Mouse (Mus musculus): ENCODE measurements around the gene Taldo1. TPM values are rescaled to one million over a fixed set of nuclear protein-coding genes. Genes with fewer than 3 reads are reported as not detected.
"Not testable (repeated sequence)": the region's sequence is repeated elsewhere in the genome, so short reads cannot be mapped to it uniquely, and the experiment has no call there.

The Taldo1 gene
- polyA plus RNA-seq, 1 experiment from 2014 or later, result 364 TPM

DNA sequence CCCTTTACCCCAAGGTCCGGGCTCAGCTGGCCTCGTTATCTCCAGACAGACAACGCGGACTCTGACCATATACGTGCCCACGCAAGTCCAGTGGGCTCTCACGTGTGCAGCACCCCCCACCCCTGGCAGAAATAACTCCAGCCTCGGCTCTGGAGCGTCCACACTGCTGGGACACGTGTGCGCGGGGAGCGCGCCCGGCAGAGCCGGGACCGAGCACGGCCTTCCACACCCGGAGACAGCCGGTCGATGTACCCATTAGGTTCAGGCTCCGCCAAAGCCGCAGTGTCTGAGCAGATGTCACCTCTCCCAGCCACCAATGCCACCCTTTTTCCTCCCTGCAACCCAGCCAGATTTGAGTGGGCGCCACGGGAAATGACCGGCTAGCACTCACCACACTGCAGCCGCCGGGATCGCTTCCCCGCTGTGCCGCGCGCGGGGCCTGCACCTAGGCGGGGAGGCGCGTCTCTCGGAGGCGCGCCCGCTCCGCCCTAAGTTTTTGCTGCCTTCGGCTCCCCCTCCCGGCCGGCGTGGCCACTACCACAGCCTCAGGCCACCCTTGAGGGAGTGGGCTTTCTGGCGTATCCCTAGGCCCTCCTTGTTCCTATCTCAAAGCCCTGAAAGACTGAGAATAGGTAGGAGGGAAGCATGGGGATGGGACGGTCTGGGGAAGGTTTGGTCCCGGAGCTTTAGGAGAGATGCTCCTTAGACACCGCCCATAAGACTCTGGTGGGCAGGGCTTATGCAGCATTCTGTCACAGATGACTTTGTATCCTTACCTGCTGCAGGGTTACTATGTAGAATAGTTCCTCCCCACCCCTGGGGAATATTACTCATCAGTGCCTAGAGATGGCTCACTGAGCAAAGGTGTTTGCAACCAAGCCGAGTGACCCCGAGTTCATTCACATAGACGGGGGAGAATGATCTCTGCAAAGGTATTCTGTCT is 45.5 kb downstream of the Taldo1 start, which contains the start of gene Slc25a22:
Slc25a22 (minus strand) TSS at position 715 of the 943 bp plus-strand sequence.
- H3K9ac ChIP-seq (replicated peaks), result peak within 1 kb of the TSS; percentile 78
- H3K4me1 ChIP-seq, result peaks cover 60% of the 10 kb centered on the region
- peak; percentile 73 for ATAC-seq (ENCODE audit: low FRiP score, low read depth)
- H3K4me3 ChIP-seq, result peak within 1 kb of the TSS; percentile 65
- H3K27ac ChIP-seq (replicated peaks), result peak within 1 kb of the TSS; percentile 63
- WGBS, result 5% methylated on average over 53 of the region's 53 CpGs
- peaks cover 34% of the 10 kb centered on the region for H3K36me3 ChIP-seq
- H3K27me3 ChIP-seq, result no peaks in the 10 kb centered on the region; the same call in 1 of the 2 replicates
- H3K4me2 ChIP-seq (replicated peaks), result peak within 1 kb of the TSS; percentile 89
- H3K9me3 ChIP-seq, result no peaks in the 10 kb centered on the region

DNA sequence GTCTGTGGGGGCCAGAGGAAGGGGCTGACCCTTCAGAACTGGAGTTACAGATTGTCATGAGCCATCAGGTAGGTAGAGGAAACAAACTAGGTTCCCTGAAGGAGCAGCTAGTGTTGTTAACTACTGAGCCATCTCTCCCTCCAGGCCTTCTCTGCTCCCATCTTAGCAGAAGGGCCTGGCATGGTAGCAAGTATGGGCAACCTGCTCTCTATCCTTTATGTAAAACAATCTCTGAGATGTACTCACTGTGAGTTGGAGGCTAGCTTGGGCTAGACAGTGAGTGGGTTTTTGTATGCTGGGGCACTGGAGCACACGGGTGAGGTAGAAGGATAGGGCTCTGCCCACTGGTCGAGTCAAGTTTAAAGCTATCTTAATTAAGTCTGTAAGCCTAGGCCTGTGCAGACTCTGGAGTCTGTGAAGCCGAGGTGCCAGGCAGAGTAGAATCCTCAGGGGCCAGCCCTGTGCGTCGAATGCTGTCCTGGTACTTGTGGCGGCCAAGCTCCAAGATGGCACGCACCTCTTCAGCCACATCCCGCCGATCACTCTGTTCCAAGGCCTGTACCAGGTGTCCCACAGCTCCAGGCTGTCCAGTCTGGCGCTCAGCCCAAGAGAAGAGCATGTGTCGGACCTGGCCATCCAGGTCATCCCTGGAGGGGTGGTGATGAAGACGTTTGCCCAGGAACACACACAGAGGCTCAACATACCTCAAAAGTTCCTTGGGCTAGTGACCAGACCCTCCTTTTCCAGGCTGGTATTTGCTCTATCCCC is 46.4 kb downstream of the Taldo1 start:
- H3K9ac ChIP-seq (replicated peaks), result no peak overlapping the region
- no peak overlapping the region for H3K4me2 ChIP-seq (replicated peaks)
- WGBS, result 91% methylated on average over 12 of the region's 12 CpGs
- H3K4me1 ChIP-seq, result peaks cover 61% of the 10 kb centered on the region
- peaks cover 27% of the 10 kb centered on the region for H3K36me3 ChIP-seq
- H3K27ac ChIP-seq (replicated peaks), result no peak overlapping the region; the same call in 1 of the 2 replicates
- ATAC-seq (ENCODE audit: low FRiP score, low read depth), result no peak
- no peaks in the 10 kb centered on the region for H3K9me3 ChIP-seq
- H3K4me3 ChIP-seq, result no peak overlapping the region
- H3K27me3 ChIP-seq, result no peaks in the 10 kb centered on the region; the same call in 1 of the 2 replicates

DNA sequence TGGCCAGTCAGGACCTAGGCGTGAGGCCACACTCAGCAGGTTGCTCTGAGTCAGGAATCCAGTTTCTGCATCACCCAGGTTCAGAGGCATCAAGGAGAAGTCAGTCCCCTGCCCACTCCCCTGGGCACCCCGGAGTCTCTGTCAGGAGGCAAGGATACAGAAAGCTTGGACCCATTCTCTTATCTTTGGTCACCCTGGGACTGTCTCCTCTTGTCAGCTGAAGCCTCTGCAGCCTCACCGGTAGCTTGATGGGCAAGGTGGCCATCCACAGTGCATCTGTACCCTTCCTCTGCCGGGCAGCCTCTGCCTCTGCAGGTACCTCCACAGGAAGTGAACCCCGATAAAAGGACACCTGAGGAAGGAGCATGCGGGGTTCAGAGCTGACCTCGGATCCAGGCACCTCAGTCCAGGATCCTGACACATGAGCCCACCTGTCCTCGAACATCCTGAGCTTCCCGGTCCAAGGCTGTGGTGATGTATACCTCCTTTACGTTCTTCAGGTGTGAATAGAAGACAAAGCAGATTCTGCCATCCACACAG is 47.2 kb downstream of the Taldo1 start:
- Histone ChIP-seq H3K27me3 (no peaks in the 10 kb centered on the region; the same call in 1 of the 2 replicates), H3K4me2 (replicated peaks) (no peak overlapping the region), H3K27ac (replicated peaks) (no peak overlapping the region), H3K4me1 (peaks cover 61% of the 10 kb centered on the region), H3K9me3 (no peaks in the 10 kb centered on the region), H3K9ac (replicated peaks) (no peak overlapping the region), H3K36me3 (peaks cover 24% of the 10 kb centered on the region), H3K4me3 (no peak overlapping the region)
- ATAC-seq (ENCODE audit: low FRiP score, low read depth), result no peak
- WGBS, result 93% methylated on average over 10 of the region's 10 CpGs

DNA sequence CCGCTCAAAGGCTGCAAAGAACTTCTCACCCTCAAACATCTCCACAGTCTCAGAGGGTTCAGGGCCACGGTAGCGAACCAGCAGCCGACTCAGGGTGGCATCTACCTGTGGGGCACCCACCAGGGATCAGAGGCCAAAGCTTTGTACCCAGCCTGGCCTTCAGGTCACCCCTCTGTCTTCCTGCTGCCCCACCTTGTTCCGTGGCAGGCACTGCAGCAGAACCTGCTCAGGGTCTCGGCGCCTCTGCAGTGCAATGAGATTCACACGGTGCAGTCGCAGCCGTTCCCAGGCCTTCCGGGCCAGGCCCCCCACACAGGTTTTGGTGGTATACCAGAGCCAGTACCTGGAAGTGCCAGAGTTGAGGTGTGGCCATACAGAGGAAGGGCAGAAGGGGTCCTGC is 47.8 kb downstream of the Taldo1 start:
- Histone ChIP-seq H3K4me1 (peaks cover 56% of the 10 kb centered on the region), H3K9ac (replicated peaks) (no peak overlapping the region), H3K36me3 (peaks cover 24% of the 10 kb centered on the region), H3K4me3 (no peak overlapping the region), H3K27ac (replicated peaks) (no peak overlapping the region), H3K4me2 (replicated peaks) (no peak overlapping the region), H3K9me3 (no peaks in the 10 kb centered on the region), H3K27me3 (no peaks in the 10 kb centered on the region; the same call in 1 of the 2 replicates)
- no peak for ATAC-seq (ENCODE audit: low FRiP score, low read depth)
- WGBS, result 95% methylated on average over 11 of the region's 11 CpGs

DNA sequence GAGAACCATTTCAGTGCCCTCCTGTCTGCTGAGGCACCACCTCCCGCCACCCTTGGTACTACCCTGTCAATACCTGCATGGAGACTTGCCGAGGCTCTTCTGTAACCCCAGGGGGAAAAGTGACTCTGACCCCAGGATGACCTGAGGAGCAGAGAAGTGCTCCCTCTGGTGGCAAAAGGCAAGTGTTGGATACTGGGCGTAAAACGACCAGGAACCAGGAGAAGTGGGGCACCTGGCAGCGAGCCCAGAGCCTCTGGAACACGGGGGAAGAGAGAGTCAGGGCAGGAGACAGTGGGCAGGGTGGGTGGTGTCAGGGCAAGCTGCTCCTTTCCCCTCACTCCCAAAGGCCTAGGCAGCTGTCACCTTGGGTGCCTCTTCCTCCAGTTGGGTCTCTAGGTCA is 48.6 kb downstream of the Taldo1 start:
- Histone ChIP-seq H3K27ac (replicated peaks) (no peak overlapping the region), H3K4me3 (no peak overlapping the region), H3K9ac (replicated peaks) (no peak overlapping the region), H3K9me3 (no peaks in the 10 kb centered on the region), H3K27me3 (no peaks in the 10 kb centered on the region; the same call in 1 of the 2 replicates), H3K36me3 (peaks cover 24% of the 10 kb centered on the region), H3K4me1 (peaks cover 48% of the 10 kb centered on the region), H3K4me2 (replicated peaks) (no peak overlapping the region)
- WGBS, result 39% methylated on average over 6 of the region's 6 CpGs
- no peak for ATAC-seq (ENCODE audit: low FRiP score, low read depth)

DNA sequence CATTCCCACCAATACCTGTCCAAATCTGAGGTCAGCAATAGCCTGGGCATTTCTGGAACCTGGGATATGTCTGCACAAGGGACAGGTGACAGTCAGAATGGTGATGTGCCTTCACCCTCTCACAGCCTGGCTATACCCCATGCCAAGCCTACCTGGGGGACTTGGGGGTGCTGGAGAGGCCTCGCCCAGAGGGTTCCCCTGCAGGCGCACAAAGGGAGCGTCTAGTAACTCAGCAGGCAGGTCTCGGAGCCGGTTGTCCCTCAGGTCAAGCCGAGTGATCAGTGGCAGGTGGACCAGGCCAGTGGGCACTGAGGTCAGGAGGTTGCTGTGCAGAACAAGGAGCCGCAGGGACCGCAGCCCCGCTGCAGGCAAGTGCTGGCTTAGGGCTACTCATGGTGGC is 49.5 kb downstream of the Taldo1 start:
- no peak overlapping the region for H3K4me2 ChIP-seq (replicated peaks)
- no peak overlapping the region for H3K9ac ChIP-seq (replicated peaks)
- H3K4me3 ChIP-seq, result no peak overlapping the region
- no peaks in the 10 kb centered on the region for H3K9me3 ChIP-seq
- H3K4me1 ChIP-seq, result peaks cover 40% of the 10 kb centered on the region
- no peak for ATAC-seq (ENCODE audit: low FRiP score, low read depth)
- 88% methylated on average over 9 of the region's 9 CpGs for WGBS
- H3K36me3 ChIP-seq, result peaks cover 24% of the 10 kb centered on the region
- no peak overlapping the region for H3K27ac ChIP-seq (replicated peaks)
- no peaks in the 10 kb centered on the region for H3K27me3 ChIP-seq

DNA sequence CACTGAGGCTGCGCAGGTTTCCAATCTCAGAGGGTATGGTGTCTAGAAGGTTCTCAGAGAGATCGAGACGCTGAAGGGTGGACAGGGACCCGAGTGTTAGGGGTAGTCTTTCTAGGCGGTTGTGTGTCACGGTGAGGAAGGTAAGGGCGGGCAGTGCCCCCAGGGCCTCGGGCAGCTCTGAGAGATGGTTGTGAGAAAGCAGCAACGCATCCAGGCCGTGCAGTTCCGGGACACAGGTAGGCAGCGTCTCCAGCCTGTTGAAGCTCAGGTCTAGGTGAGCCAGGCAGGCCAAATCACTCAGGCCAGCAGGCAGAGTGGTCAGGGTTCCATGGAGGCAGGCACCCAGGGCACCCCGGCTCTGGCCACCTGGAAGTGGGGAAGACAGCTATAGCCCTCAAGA is 50.2 kb downstream of the Taldo1 start:
- Histone ChIP-seq H3K36me3 (peaks cover 24% of the 10 kb centered on the region), H3K9ac (replicated peaks) (peak overlapping the region; percentile 45; the same call in 1 of the 2 replicates), H3K4me1 (peaks cover 33% of the 10 kb centered on the region), H3K9me3 (no peaks in the 10 kb centered on the region), H3K4me2 (replicated peaks) (peak overlapping the region; percentile 61), H3K27me3 (no peaks in the 10 kb centered on the region), H3K27ac (replicated peaks) (no peak overlapping the region), H3K4me3 (no peak overlapping the region)
- 94% methylated on average over 13 of the region's 13 CpGs for WGBS
- ATAC-seq (ENCODE audit: low FRiP score, low read depth), result no peak

DNA sequence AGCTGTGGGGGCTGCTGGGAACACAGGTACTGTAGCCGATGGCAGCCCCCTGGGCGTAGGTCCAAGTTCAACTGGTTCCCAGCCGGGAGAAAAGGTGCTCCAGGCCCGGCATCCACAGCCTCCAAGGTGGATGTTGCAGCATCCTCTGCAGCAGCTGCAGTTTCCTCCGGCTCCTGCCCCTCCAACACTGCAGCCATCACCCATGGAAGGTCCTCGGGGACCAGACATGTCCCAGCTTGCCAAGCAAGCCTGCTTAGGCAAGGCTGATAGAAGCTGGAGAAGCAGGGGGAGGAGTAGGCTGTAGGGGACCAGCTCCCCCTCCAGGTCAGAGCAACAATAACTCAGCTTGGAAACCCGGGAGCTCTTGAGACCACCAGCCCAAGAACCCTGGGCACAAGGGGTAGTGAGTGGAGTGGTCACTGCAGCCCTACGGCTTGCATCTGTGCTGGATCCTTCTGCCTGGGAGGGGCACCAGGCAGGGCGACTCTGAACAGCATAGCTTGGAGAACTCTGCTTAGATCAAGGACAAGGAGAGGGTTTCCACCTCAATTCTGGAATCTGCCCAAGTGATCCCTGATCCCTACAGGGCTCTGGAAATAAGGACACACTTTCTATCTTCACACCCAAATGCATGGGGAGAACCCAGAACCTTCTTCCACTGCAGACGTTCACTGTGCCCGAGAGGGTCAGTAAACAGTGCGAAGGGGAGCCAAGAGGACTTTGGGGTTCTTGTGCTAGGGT is 51.3 kb downstream of the Taldo1 start:
- peak overlapping the region; percentile 61 for H3K4me2 ChIP-seq (replicated peaks)
- H3K36me3 ChIP-seq, result peaks cover 24% of the 10 kb centered on the region
- H3K4me1 ChIP-seq, result peaks cover 32% of the 10 kb centered on the region
- ATAC-seq (ENCODE audit: low FRiP score, low read depth), result no peak
- 28% methylated on average over 12 of the region's 12 CpGs for WGBS
- H3K27ac ChIP-seq (replicated peaks), result no peak overlapping the region; the same call in 1 of the 2 replicates
- no peaks in the 10 kb centered on the region for H3K9me3 ChIP-seq
- H3K9ac ChIP-seq (replicated peaks), result peak overlapping the region; percentile 45
- peak overlapping the region; percentile 41 for H3K4me3 ChIP-seq
- no peaks in the 10 kb centered on the region for H3K27me3 ChIP-seq

DNA sequence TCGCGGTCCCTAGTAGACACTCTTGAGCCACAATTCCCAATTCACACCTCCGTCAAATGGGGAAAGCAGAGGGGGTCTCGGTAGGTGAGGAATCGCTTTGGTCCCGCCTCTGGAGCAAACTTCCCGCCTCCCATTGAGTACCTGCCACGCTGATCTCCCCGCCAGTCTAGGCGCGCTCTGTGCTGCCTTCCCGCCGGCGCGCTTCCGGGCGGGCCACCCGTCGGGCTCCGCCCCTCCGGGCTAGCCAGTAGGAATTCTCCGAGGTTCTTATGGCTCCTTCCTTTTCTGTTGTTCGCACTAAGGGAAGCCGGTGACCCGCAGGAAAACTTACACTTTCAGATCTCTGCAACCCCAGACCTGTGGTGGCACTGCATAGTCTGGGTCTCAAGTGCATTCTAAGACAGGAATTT is 51.8 kb downstream of the Taldo1 start, which contains the start of gene Pidd1:
Pidd1 (minus strand) TSS at position 198 of the 410 bp plus-strand sequence.
- H3K9me3 ChIP-seq, result no peaks in the 10 kb centered on the region
- WGBS, result under 1% methylated on average over 25 of the region's 25 CpGs
- H3K27me3 ChIP-seq, result no peaks in the 10 kb centered on the region
- no peak within 1 kb of the TSS; the same call in 1 of the 2 replicates for H3K27ac ChIP-seq (replicated peaks)
- H3K4me1 ChIP-seq, result peaks cover 38% of the 10 kb centered on the region
- peak within 1 kb of the TSS; percentile 61 for H3K4me2 ChIP-seq (replicated peaks)
- peaks cover 25% of the 10 kb centered on the region for H3K36me3 ChIP-seq
- H3K9ac ChIP-seq (replicated peaks), result peak within 1 kb of the TSS; percentile 45
- H3K4me3 ChIP-seq, result peak within 1 kb of the TSS; percentile 41
- ATAC-seq (ENCODE audit: low FRiP score, low read depth), result peak; percentile 44

DNA sequence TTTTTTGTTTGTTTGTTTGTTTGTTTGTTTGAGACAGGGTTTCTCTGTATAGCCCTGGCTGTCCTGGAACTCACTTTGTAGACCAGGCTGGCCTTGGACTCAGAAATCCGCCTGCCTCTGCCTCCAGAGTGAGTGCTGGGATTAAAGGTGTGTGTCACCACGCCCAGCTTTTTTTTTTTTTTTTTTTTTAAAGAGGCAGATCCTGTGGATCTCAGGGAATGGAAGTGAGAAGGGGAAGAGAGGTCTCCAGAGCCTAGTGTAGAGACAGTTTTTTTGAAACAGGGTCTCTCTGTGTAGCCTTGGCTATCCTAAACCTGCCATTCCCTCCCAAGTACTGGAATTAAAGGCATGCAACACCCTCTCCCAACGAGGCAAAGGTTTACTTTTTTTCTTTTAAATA is 54.4 kb downstream of the Taldo1 start:
- H3K27ac ChIP-seq (replicated peaks); H3K9ac ChIP-seq (replicated peaks); ATAC-seq (ENCODE audit: low FRiP score, low read depth); H3K4me3 ChIP-seq; H3K27me3 ChIP-seq; H3K9me3 ChIP-seq: not testable (repeated sequence)
- H3K36me3 ChIP-seq, result peaks cover 34% of the 10 kb centered on the region
- peaks cover 42% of the 10 kb centered on the region for H3K4me1 ChIP-seq
- H3K4me2 ChIP-seq (replicated peaks), result peak overlapping the region; percentile 79; the same call in 1 of the 2 replicates
- WGBS, result 75% methylated on average over 3 of the region's 3 CpGs

Data from midbrain, embryonic 12.5 days (tissue).